Mouse (Mus musculus): Measurements from ENCODE around the gene Rgsl1. TPM values are rescaled to one million over a fixed set of nuclear protein-coding genes. Genes with fewer than 3 reads are reported as not detected.
"Not testable (repeated sequence)": the region's sequence is repeated elsewhere in the genome, so short reads cannot be mapped to it uniquely, and the experiment has no call there.

Rgsl1 gene
- polyA plus RNA-seq, 1 experiment from 2014 or later = not detected

GRCm38 (mm10) chr1:153769571-153769970, 74.4 kb downstream of the Rgsl1 start:
- H3K9me3 ChIP-seq (ENCODE audit: control insufficient read depth, low read length); H3K9ac ChIP-seq (ENCODE audit: low read length); H3K4me3 ChIP-seq (ENCODE audit: low read depth, low read length); DNase-seq (ENCODE audit: low spot score); H3K4me1 ChIP-seq (replicated peaks; ENCODE audit: control insufficient read depth, insufficient read depth, low read length); H3K27ac ChIP-seq (ENCODE audit: low read depth, low read length); ATAC-seq (replicated peaks; ENCODE audit: low FRiP score); H3K27me3 ChIP-seq (ENCODE audit: control insufficient read depth, insufficient read depth, low read length); H3K36me3 ChIP-seq (ENCODE audit: control insufficient read depth, insufficient read depth, low read length); H3K4me2 ChIP-seq (ENCODE audit: low read depth, low read length, severe bottlenecking): not testable (repeated sequence)
- WGBS = 70% methylated on average over 6 of the region's 6 CpGs

- Histone ChIP-seq H3K27me3 (ENCODE audit: control insufficient read depth, insufficient read depth, low read length) (no peaks in the 10 kb centered on the region), H3K36me3 (ENCODE audit: control insufficient read depth, insufficient read depth, low read length) (no peaks in the 10 kb centered on the region), H3K27ac (ENCODE audit: low read depth, low read length) (no peak overlapping the region), H3K4me3 (ENCODE audit: low read depth, low read length) (no peak overlapping the region), H3K9me3 (ENCODE audit: control insufficient read depth, low read length) (no peaks in the 10 kb centered on the region), H3K4me2 (ENCODE audit: low read depth, low read length, severe bottlenecking) (no peak overlapping the region), H3K9ac (ENCODE audit: low read length) (no peak overlapping the region), H3K4me1 (replicated peaks; ENCODE audit: control insufficient read depth, insufficient read depth, low read length) (no peaks in the 10 kb centered on the region)
- ATAC-seq (replicated peaks; ENCODE audit: low FRiP score) (no peak), DNase-seq (ENCODE audit: low spot score) (no peak)
- 89% methylated on average over 5 of the region's 5 CpGs for WGBS
These were observed 75.5 kb downstream of the Rgsl1 start for GRCm38 (mm10) chr1:153768465-153768864.

GRCm38 (mm10) chr1:153767281-153767680, 76.7 kb downstream of the Rgsl1 start:
- no peaks in the 10 kb centered on the region for H3K36me3 ChIP-seq (ENCODE audit: control insufficient read depth, insufficient read depth, low read length)
- H3K27me3 ChIP-seq (ENCODE audit: control insufficient read depth, insufficient read depth, low read length) = no peaks in the 10 kb centered on the region
- WGBS = 94% methylated on average over 1 of the region's 1 CpGs
- no peak overlapping the region for H3K4me3 ChIP-seq (ENCODE audit: low read depth, low read length)
- H3K4me2 ChIP-seq (ENCODE audit: low read depth, low read length, severe bottlenecking) = no peak overlapping the region
- DNase-seq (ENCODE audit: low spot score) = no peak
- no peak for ATAC-seq (replicated peaks; ENCODE audit: low FRiP score)
- no peaks in the 10 kb centered on the region for H3K9me3 ChIP-seq (ENCODE audit: control insufficient read depth, low read length)
- no peaks in the 10 kb centered on the region for H3K4me1 ChIP-seq (replicated peaks; ENCODE audit: control insufficient read depth, insufficient read depth, low read length)
- H3K9ac ChIP-seq (ENCODE audit: low read length) = no peak overlapping the region
- H3K27ac ChIP-seq (ENCODE audit: low read depth, low read length) = no peak overlapping the region

- no peak overlapping the region for H3K4me2 ChIP-seq (ENCODE audit: low read depth, low read length, severe bottlenecking)
- no peak for DNase-seq (ENCODE audit: low spot score)
- no peak overlapping the region for H3K27ac ChIP-seq (ENCODE audit: low read depth, low read length)
- no peak overlapping the region for H3K9ac ChIP-seq (ENCODE audit: low read length)
- H3K9me3 ChIP-seq (ENCODE audit: control insufficient read depth, low read length) = no peaks in the 10 kb centered on the region
- H3K27me3 ChIP-seq (ENCODE audit: control insufficient read depth, insufficient read depth, low read length) = no peaks in the 10 kb centered on the region
- no peaks in the 10 kb centered on the region for H3K4me1 ChIP-seq (replicated peaks; ENCODE audit: control insufficient read depth, insufficient read depth, low read length)
- no peak overlapping the region for H3K4me3 ChIP-seq (ENCODE audit: low read depth, low read length)
- 40% methylated on average over 8 of the region's 8 CpGs for WGBS
- H3K36me3 ChIP-seq (ENCODE audit: control insufficient read depth, insufficient read depth, low read length) = no peaks in the 10 kb centered on the region
- ATAC-seq (replicated peaks; ENCODE audit: low FRiP score) = no peak
These were observed 77.6 kb downstream of the Rgsl1 start for GRCm38 (mm10) chr1:153766298-153766697.

- H3K36me3 ChIP-seq (ENCODE audit: control insufficient read depth, insufficient read depth, low read length) = no peaks in the 10 kb centered on the region
- 93% methylated on average over 11 of the region's 11 CpGs for WGBS
These were observed 79.8 kb downstream of the Rgsl1 start for GRCm38 (mm10) chr1:153764136-153764535.

GRCm38 (mm10) chr1:153753725-153754464, 90.0 kb downstream of the Rgsl1 start:
- Histone ChIP-seq H3K4me3 (ENCODE audit: low read depth, low read length) (no peak overlapping the region), H3K27me3 (ENCODE audit: control insufficient read depth, insufficient read depth, low read length) (no peaks in the 10 kb centered on the region), H3K4me2 (ENCODE audit: low read depth, low read length, severe bottlenecking) (no peak overlapping the region), H3K27ac (ENCODE audit: low read depth, low read length) (no peak overlapping the region), H3K9ac (ENCODE audit: low read length) (no peak overlapping the region), H3K36me3 (ENCODE audit: control insufficient read depth, insufficient read depth, low read length) (no peaks in the 10 kb centered on the region; the same call in 1 of the 2 replicates), H3K4me1 (replicated peaks; ENCODE audit: control insufficient read depth, insufficient read depth, low read length) (no peaks in the 10 kb centered on the region; the same call in 1 of the 2 replicates), H3K9me3 (ENCODE audit: control insufficient read depth, low read length) (no peaks in the 10 kb centered on the region)
- DNase-seq (ENCODE audit: low spot score) = peak; percentile 38
- no peak for ATAC-seq (replicated peaks; ENCODE audit: low FRiP score)
- WGBS = 84% methylated on average over 25 of the region's 25 CpGs

More at GRCm38 (mm10) chr1:153764136-153764535, 79.8 kb downstream of the Rgsl1 start:
- Histone ChIP-seq H3K4me1 (replicated peaks; ENCODE audit: control insufficient read depth, insufficient read depth, low read length) (no peaks in the 10 kb centered on the region), H3K27ac (ENCODE audit: low read depth, low read length) (no peak overlapping the region), H3K4me2 (ENCODE audit: low read depth, low read length, severe bottlenecking) (no peak overlapping the region), H3K4me3 (ENCODE audit: low read depth, low read length) (no peak overlapping the region), H3K9me3 (ENCODE audit: control insufficient read depth, low read length) (no peaks in the 10 kb centered on the region), H3K27me3 (ENCODE audit: control insufficient read depth, insufficient read depth, low read length) (no peaks in the 10 kb centered on the region), H3K9ac (ENCODE audit: low read length) (no peak overlapping the region)
- no peak for DNase-seq (ENCODE audit: low spot score)
- ATAC-seq (replicated peaks; ENCODE audit: low FRiP score) = no peak

- peaks cover 3% of the 10 kb centered on the region; the same call in 1 of the 2 replicates for H3K4me1 ChIP-seq (replicated peaks; ENCODE audit: control insufficient read depth, insufficient read depth, low read length)
- 87% methylated on average over 6 of the region's 6 CpGs for WGBS
- no peak for DNase-seq (ENCODE audit: low spot score)
- no peak overlapping the region for H3K4me3 ChIP-seq (ENCODE audit: low read depth, low read length)
- ATAC-seq (replicated peaks; ENCODE audit: low FRiP score) = no peak
- H3K9me3 ChIP-seq (ENCODE audit: control insufficient read depth, low read length) = no peaks in the 10 kb centered on the region
- no peak overlapping the region for H3K27ac ChIP-seq (ENCODE audit: low read depth, low read length)
- H3K27me3 ChIP-seq (ENCODE audit: control insufficient read depth, insufficient read depth, low read length) = no peaks in the 10 kb centered on the region
- no peak overlapping the region for H3K9ac ChIP-seq (ENCODE audit: low read length)
- no peaks in the 10 kb centered on the region for H3K36me3 ChIP-seq (ENCODE audit: control insufficient read depth, insufficient read depth, low read length)
- H3K4me2 ChIP-seq (ENCODE audit: low read depth, low read length, severe bottlenecking) = no peak overlapping the region
These were observed 91.4 kb downstream of the Rgsl1 start for GRCm38 (mm10) chr1:153752521-153752920.

- no peak for ATAC-seq (replicated peaks; ENCODE audit: low FRiP score)
These were observed 92.1 kb downstream of the Rgsl1 start for GRCm38 (mm10) chr1:153751763-153752301.

More at GRCm38 (mm10) chr1:153751763-153752301, 92.1 kb downstream of the Rgsl1 start:
- Histone ChIP-seq H3K27ac (ENCODE audit: low read depth, low read length) (no peak overlapping the region), H3K9me3 (ENCODE audit: control insufficient read depth, low read length) (no peaks in the 10 kb centered on the region), H3K9ac (ENCODE audit: low read length) (no peak overlapping the region), H3K4me2 (ENCODE audit: low read depth, low read length, severe bottlenecking) (no peak overlapping the region), H3K4me1 (replicated peaks; ENCODE audit: control insufficient read depth, insufficient read depth, low read length) (peaks cover 3% of the 10 kb centered on the region; the same call in 1 of the 2 replicates), H3K4me3 (ENCODE audit: low read depth, low read length) (no peak overlapping the region), H3K27me3 (ENCODE audit: control insufficient read depth, insufficient read depth, low read length) (no peaks in the 10 kb centered on the region), H3K36me3 (ENCODE audit: control insufficient read depth, insufficient read depth, low read length) (no peaks in the 10 kb centered on the region)
- no peak for DNase-seq (ENCODE audit: low spot score)
- WGBS = 64% methylated on average over 13 of the region's 13 CpGs

All from forebrain, embryonic 11.5 days (tissue).